Mouse (Mus musculus): ENCODE data around the gene Sema3g. TPM values are rescaled to one million over a fixed set of nuclear protein-coding genes. Genes with fewer than 3 reads are reported as not detected.

The Sema3g gene
- polyA plus RNA-seq, 1 experiment from 2014 or later = not detected

DNA sequence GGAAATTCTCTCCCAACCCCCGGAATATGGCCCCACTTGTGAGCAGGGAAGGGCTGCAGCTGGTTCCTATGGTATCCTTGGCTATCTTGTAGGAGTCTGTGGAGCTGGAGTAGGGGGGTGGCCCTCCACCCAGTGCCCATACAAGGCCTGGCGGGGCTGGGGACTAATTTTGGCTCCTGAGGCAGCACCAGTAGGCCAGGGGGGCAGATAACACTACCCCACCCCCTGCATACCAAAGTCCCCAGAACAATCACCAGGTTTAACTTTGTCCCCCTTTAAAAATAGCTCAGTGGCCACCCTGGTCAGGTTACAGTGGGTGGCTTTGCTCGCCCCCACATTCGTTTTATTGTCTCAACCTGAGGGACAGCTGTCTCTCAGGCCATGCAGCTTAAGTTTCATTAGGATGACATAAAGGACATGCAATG is 8.5 kb upstream of the Sema3g start:
- no peak for ATAC-seq (replicated peaks; ENCODE audit: low FRiP score)
- H3K4me1 ChIP-seq (replicated peaks; ENCODE audit: control insufficient read depth, insufficient read depth, low read length) = peaks cover 20% of the 10 kb centered on the region
- no peak overlapping the region for H3K27ac ChIP-seq (ENCODE audit: low read depth, low read length)
- WGBS = 71% methylated on average over 4 of the region's 4 CpGs
- H3K4me3 ChIP-seq (ENCODE audit: low read depth, low read length) = no peak overlapping the region
- H3K27me3 ChIP-seq (replicated peaks; ENCODE audit: control insufficient read depth, insufficient read depth, low read length) = no peaks in the 10 kb centered on the region
- H3K36me3 ChIP-seq (ENCODE audit: control insufficient read depth, insufficient read depth, low read length) = peaks cover 4% of the 10 kb centered on the region; the same call in 1 of the 2 replicates
- no peak overlapping the region for H3K4me2 ChIP-seq
- H3K9ac ChIP-seq (ENCODE audit: low read depth, low read length) = no peak overlapping the region
- no peak for DNase-seq (ENCODE audit: low spot score)
- no peaks in the 10 kb centered on the region for H3K9me3 ChIP-seq (ENCODE audit: control insufficient read depth, low read length)

GRCm38 (mm10) chr14:31211854-31212253 is 5.8 kb upstream of the Sema3g start:
- no peak overlapping the region for H3K9ac ChIP-seq (ENCODE audit: low read depth, low read length)
- WGBS = 83% methylated on average over 6 of the region's 6 CpGs

GRCm38 (mm10) chr14:31212499-31212898 is 5.2 kb upstream of the Sema3g start:
- 71% methylated on average over 3 of the region's 3 CpGs for WGBS
- no peaks in the 10 kb centered on the region for H3K36me3 ChIP-seq (ENCODE audit: control insufficient read depth, insufficient read depth, low read length)
- no peaks in the 10 kb centered on the region for H3K27me3 ChIP-seq (replicated peaks; ENCODE audit: control insufficient read depth, insufficient read depth, low read length)
- no peak overlapping the region for H3K27ac ChIP-seq (ENCODE audit: low read depth, low read length)
- DNase-seq (ENCODE audit: low spot score) (no peak), ATAC-seq (replicated peaks; ENCODE audit: low FRiP score) (no peak)
- H3K4me3 ChIP-seq (ENCODE audit: low read depth, low read length) = no peak overlapping the region
- no peak overlapping the region for H3K4me2 ChIP-seq
- H3K4me1 ChIP-seq (replicated peaks; ENCODE audit: control insufficient read depth, insufficient read depth, low read length) = peaks cover 7% of the 10 kb centered on the region
- H3K9me3 ChIP-seq (ENCODE audit: control insufficient read depth, low read length) = no peaks in the 10 kb centered on the region
- H3K9ac ChIP-seq (ENCODE audit: low read depth, low read length) = no peak overlapping the region

More at GRCm38 (mm10) chr14:31211854-31212253, 5.8 kb upstream of the Sema3g start:
- ATAC-seq (replicated peaks; ENCODE audit: low FRiP score) (no peak), DNase-seq (ENCODE audit: low spot score) (no peak)
- no peak overlapping the region for H3K27ac ChIP-seq (ENCODE audit: low read depth, low read length)
- no peaks in the 10 kb centered on the region for H3K36me3 ChIP-seq (ENCODE audit: control insufficient read depth, insufficient read depth, low read length)
- no peak overlapping the region for H3K4me2 ChIP-seq
- no peaks in the 10 kb centered on the region for H3K27me3 ChIP-seq (replicated peaks; ENCODE audit: control insufficient read depth, insufficient read depth, low read length)
- H3K4me1 ChIP-seq (replicated peaks; ENCODE audit: control insufficient read depth, insufficient read depth, low read length) = peaks cover 13% of the 10 kb centered on the region
- H3K9me3 ChIP-seq (ENCODE audit: control insufficient read depth, low read length) = no peaks in the 10 kb centered on the region
- H3K4me3 ChIP-seq (ENCODE audit: low read depth, low read length) = no peak overlapping the region

DNA sequence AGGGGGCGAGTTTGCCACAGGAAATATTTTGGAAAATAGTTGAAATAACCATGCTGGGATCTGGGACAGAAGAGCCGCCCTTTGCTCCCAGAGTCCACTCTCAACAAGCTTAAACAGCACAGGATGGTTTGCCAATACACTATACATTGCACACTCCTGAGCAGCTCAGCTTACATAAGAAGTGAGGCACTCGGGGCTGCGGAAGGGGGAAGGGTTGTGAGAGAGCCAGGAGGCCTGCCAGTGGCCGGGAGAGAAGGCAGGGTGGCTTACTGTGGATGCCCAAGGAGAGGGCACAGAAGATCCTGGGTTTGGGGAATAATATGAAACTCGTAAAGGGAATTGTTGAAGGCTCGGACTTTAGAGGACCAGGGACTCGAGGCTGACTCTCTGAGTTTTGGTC is 3.8 kb upstream of the Sema3g start:
- no peaks in the 10 kb centered on the region for H3K9me3 ChIP-seq (ENCODE audit: control insufficient read depth, low read length)
- no peak for ATAC-seq (replicated peaks; ENCODE audit: low FRiP score)
- H3K36me3 ChIP-seq (ENCODE audit: control insufficient read depth, insufficient read depth, low read length) = no peaks in the 10 kb centered on the region
- no peaks in the 10 kb centered on the region for H3K27me3 ChIP-seq (replicated peaks; ENCODE audit: control insufficient read depth, insufficient read depth, low read length)
- no peak overlapping the region for H3K9ac ChIP-seq (ENCODE audit: low read depth, low read length)
- DNase-seq (ENCODE audit: low spot score) = no peak
- WGBS = 68% methylated on average over 8 of the region's 8 CpGs
- H3K4me2 ChIP-seq = no peak overlapping the region
- peaks cover 4% of the 10 kb centered on the region; the same call in 1 of the 2 replicates for H3K4me1 ChIP-seq (replicated peaks; ENCODE audit: control insufficient read depth, insufficient read depth, low read length)
- no peak overlapping the region for H3K4me3 ChIP-seq (ENCODE audit: low read depth, low read length)
- no peak overlapping the region for H3K27ac ChIP-seq (ENCODE audit: low read depth, low read length)

DNA sequence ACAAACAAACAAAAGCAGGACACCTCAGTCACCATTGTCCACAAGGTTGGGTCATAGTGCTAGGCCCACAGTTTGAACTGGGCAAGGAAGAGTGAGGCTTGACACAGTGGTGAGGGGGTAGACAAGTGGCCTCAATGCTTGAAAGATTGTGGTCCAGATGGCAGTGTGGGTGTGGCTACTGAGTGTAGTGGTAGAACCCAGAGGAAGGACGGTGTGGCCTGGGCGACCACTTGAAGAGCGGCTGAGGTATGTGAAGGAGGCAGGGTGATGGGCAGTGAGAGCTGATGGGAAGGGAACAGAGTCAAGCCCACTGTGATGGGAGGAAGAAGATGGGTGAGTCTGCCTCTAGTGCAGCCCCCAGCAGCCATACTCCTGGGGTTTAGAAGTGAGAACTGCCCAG is 3.0 kb upstream of the Sema3g start:
- ATAC-seq (replicated peaks; ENCODE audit: low FRiP score) (no peak), DNase-seq (ENCODE audit: low spot score) (no peak)
- 71% methylated on average over 3 of the region's 3 CpGs for WGBS
- H3K27ac ChIP-seq (ENCODE audit: low read depth, low read length) = no peak overlapping the region
- H3K9ac ChIP-seq (ENCODE audit: low read depth, low read length) = no peak overlapping the region
- H3K27me3 ChIP-seq (replicated peaks; ENCODE audit: control insufficient read depth, insufficient read depth, low read length) = no peaks in the 10 kb centered on the region
- no peak overlapping the region for H3K4me3 ChIP-seq (ENCODE audit: low read depth, low read length)
- H3K4me1 ChIP-seq (replicated peaks; ENCODE audit: control insufficient read depth, insufficient read depth, low read length) = peaks cover 4% of the 10 kb centered on the region; the same call in 1 of the 2 replicates
- no peaks in the 10 kb centered on the region for H3K36me3 ChIP-seq (ENCODE audit: control insufficient read depth, insufficient read depth, low read length)
- H3K4me2 ChIP-seq = no peak overlapping the region
- no peaks in the 10 kb centered on the region for H3K9me3 ChIP-seq (ENCODE audit: control insufficient read depth, low read length)

- Histone ChIP-seq H3K27me3 (replicated peaks; ENCODE audit: control insufficient read depth, insufficient read depth, low read length) (no peaks in the 10 kb centered on the region), H3K4me2 (no peak overlapping the region), H3K4me3 (ENCODE audit: low read depth, low read length) (no peak overlapping the region), H3K27ac (ENCODE audit: low read depth, low read length) (no peak overlapping the region), H3K9ac (ENCODE audit: low read depth, low read length) (0 out of 2 replicates have a peak overlapping the region, but pooled peaks have one; percentile 17), H3K36me3 (ENCODE audit: control insufficient read depth, insufficient read depth, low read length) (no peaks in the 10 kb centered on the region), H3K9me3 (ENCODE audit: control insufficient read depth, low read length) (no peaks in the 10 kb centered on the region), H3K4me1 (replicated peaks; ENCODE audit: control insufficient read depth, insufficient read depth, low read length) (peaks cover 4% of the 10 kb centered on the region; the same call in 1 of the 2 replicates)
- peak; percentile 54 for DNase-seq (ENCODE audit: low spot score)
- 0 out of 2 replicates have a peak, but pooled peaks have one; percentile 47 for ATAC-seq (replicated peaks; ENCODE audit: low FRiP score)
- 27% methylated on average over 15 of the region's 15 CpGs for WGBS
Measured at GRCm38 (mm10) chr14:31215157-31216002, 2.3 kb upstream of the Sema3g start.

- peak within 1 kb of the TSS; percentile 17; the same call in 1 of the 2 replicates for H3K9ac ChIP-seq (ENCODE audit: low read depth, low read length)
- no peak for DNase-seq (ENCODE audit: low spot score)
- H3K27ac ChIP-seq (ENCODE audit: low read depth, low read length) = no peak within 1 kb of the TSS
- no peak within 1 kb of the TSS for H3K4me3 ChIP-seq (ENCODE audit: low read depth, low read length)
- peaks cover 4% of the 10 kb centered on the region; the same call in 1 of the 2 replicates for H3K4me1 ChIP-seq (replicated peaks; ENCODE audit: control insufficient read depth, insufficient read depth, low read length)
- no peaks in the 10 kb centered on the region for H3K9me3 ChIP-seq (ENCODE audit: control insufficient read depth, low read length)
- whole genome bisulfite sequencing = 66% methylated on average over 2 of the region's 2 CpGs
- H3K4me2 ChIP-seq = peak within 1 kb of the TSS; percentile 28; the same call in 1 of the 2 replicates
- no peaks in the 10 kb centered on the region for H3K36me3 ChIP-seq (ENCODE audit: control insufficient read depth, insufficient read depth, low read length)
- ATAC-seq (replicated peaks; ENCODE audit: low FRiP score) = no peak
- H3K27me3 ChIP-seq (replicated peaks; ENCODE audit: control insufficient read depth, insufficient read depth, low read length) = no peaks in the 10 kb centered on the region
Measured at GRCm38 (mm10) chr14:31216846-31217245, 814 bp upstream of the Sema3g start, which contains the start of gene Nisch. Gene Nisch, minus strand, starts transcription at chr14:31216946.

DNA sequence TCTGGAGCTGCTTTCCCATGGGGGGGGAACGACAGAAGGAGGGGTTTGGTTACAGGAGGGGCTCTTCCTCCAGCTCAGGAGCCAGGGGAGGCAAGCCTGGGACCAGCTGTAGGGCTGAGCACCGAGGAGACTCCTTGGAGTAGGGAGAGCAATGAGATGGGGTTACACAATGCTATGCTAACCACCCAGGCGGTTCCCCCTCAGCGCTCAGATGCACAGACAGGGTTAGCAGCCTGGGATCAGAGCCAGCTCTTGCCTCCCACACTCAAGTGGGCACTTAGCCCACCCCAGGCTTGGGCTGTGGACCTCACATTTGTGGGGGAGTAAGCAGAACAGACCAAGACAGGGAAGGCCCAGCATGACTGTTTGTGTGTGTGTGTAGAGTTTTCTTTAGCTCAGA is 9.3 kb downstream of the Sema3g start:
- Histone ChIP-seq H3K36me3 (ENCODE audit: control insufficient read depth, insufficient read depth, low read length) (no peaks in the 10 kb centered on the region), H3K4me1 (replicated peaks; ENCODE audit: control insufficient read depth, insufficient read depth, low read length) (peaks cover 6% of the 10 kb centered on the region; the same call in 1 of the 2 replicates), H3K9ac (ENCODE audit: low read depth, low read length) (no peak overlapping the region), H3K27ac (ENCODE audit: low read depth, low read length) (no peak overlapping the region), H3K9me3 (ENCODE audit: control insufficient read depth, low read length) (no peaks in the 10 kb centered on the region), H3K27me3 (replicated peaks; ENCODE audit: control insufficient read depth, insufficient read depth, low read length) (no peaks in the 10 kb centered on the region; the same call in 1 of the 2 replicates), H3K4me2 (no peak overlapping the region), H3K4me3 (ENCODE audit: low read depth, low read length) (no peak overlapping the region)
- DNase-seq (ENCODE audit: low spot score) (no peak), ATAC-seq (replicated peaks; ENCODE audit: low FRiP score) (no peak)
- WGBS = 61% methylated on average over 4 of the region's 4 CpGs
